Mouse (Mus musculus) neutrophil, adult 5-6 weeks (primary cell): ENCODE results near the gene Zdhhc17. TPM values are rescaled to one million over a fixed set of nuclear protein-coding genes. Genes with fewer than 3 reads are reported as not detected.

ENCODE experiments used
- ATAC-seq: fragments of 151-379, 151-347 bp; 2 replicates; pipeline ENCODE4 v1.8.0; 2017; ENCODE audit warnings: mild to moderate bottlenecking, moderate TSS enrichment; ENCODE audit not compliant: insufficient number of reproducible peaks, poor library complexity, low FRiP score, severe bottlenecking; ENCODE audit errors: extremely low read depth
- total RNA-seq: library from RNA; stranded (forward); fragments of 200-1000 nt; gene quantifications from 2 replicates; pipeline ENCODE4 v1.2.3, GENCODE M21; 2017

Gene Zdhhc17
- total RNA-seq = 59.1 and 60.2 TPM in 2 replicates

GRCm38 (mm10) chr10:111009641-111010479 is at the start of gene Zdhhc17:
Gene Zdhhc17, minus strand, starts transcription at chr10:111010140.
- ATAC-seq = peak; percentile 89

- ATAC-seq = no peak
Observed at GRCm38 (mm10) chr10:111055770-111056169, 45.8 kb upstream of the Zdhhc17 start.

- peak; percentile 66 for ATAC-seq
Observed at GRCm38 (mm10) chr10:111051606-111052005, 41.7 kb upstream of the Zdhhc17 start.

GRCm38 (mm10) chr10:111050511-111050910 is 40.6 kb upstream of the Zdhhc17 start:
- no peak for ATAC-seq

- no peak for ATAC-seq
Observed at GRCm38 (mm10) chr10:111050061-111050460, 40.1 kb upstream of the Zdhhc17 start.

GRCm38 (mm10) chr10:111047895-111048294 is 38.0 kb upstream of the Zdhhc17 start:
- ATAC-seq = no peak

- no peak for ATAC-seq
Observed at GRCm38 (mm10) chr10:111040078-111040656, 30.2 kb upstream of the Zdhhc17 start.

GRCm38 (mm10) chr10:111036851-111037250 is 26.9 kb upstream of the Zdhhc17 start:
- no peak for ATAC-seq

GRCm38 (mm10) chr10:111035134-111035533 is 25.2 kb upstream of the Zdhhc17 start:
- ATAC-seq = no peak

GRCm38 (mm10) chr10:111031511-111032365 is 21.8 kb upstream of the Zdhhc17 start:
- ATAC-seq = peak; percentile 19

- no peak for ATAC-seq
Observed at GRCm38 (mm10) chr10:111030845-111031244, 20.9 kb upstream of the Zdhhc17 start.

GRCm38 (mm10) chr10:111026106-111026505 is 16.2 kb upstream of the Zdhhc17 start:
- ATAC-seq = no peak

GRCm38 (mm10) chr10:111024746-111025145 is 14.8 kb upstream of the Zdhhc17 start:
- no peak for ATAC-seq

- ATAC-seq = no peak
Observed at GRCm38 (mm10) chr10:111014476-111014875, 4.5 kb upstream of the Zdhhc17 start.

- ATAC-seq = no peak
Observed at GRCm38 (mm10) chr10:111013265-111013664, 3.3 kb upstream of the Zdhhc17 start.

GRCm38 (mm10) chr10:111012496-111013038 is 2.6 kb upstream of the Zdhhc17 start:
- no peak for ATAC-seq

GRCm38 (mm10) chr10:111011226-111011765 is 1.4 kb upstream of the Zdhhc17 start:
- no peak for ATAC-seq

GRCm38 (mm10) chr10:111010480-111011225 is 713 bp upstream of the Zdhhc17 start:
- ATAC-seq = no peak
